Mouse (Mus musculus): Measurements from ENCODE around the gene Them5. TPM values are rescaled to one million over a fixed set of nuclear protein-coding genes. Genes with fewer than 3 reads are reported as not detected.

Them5 gene
- polyA plus RNA-seq, 1 experiment from 2014 or later = not detected

GRCm38 (mm10) chr3:94383476-94383875 lies 41.6 kb downstream of the Them5 start:
- Histone ChIP-seq H3K4me2 (no peak overlapping the region), H3K36me3 (no peaks in the 10 kb centered on the region), H3K9me3 (replicated peaks) (no peaks in the 10 kb centered on the region), H3K9ac (no peak overlapping the region), H3K4me1 (replicated peaks) (peaks cover 10% of the 10 kb centered on the region), H3K4me3 (no peak overlapping the region), H3K27ac (ENCODE audit: poor library complexity, severe bottlenecking) (no peak overlapping the region), H3K27me3 (replicated peaks) (peaks cover 6% of the 10 kb centered on the region)
- no peak for ATAC-seq (ENCODE audit: insufficient number of reproducible peaks, low FRiP score)
- 62% methylated on average over 3 of the region's 3 CpGs for WGBS

- Histone ChIP-seq H3K9me3 (replicated peaks) (no peaks in the 10 kb centered on the region), H3K36me3 (no peaks in the 10 kb centered on the region), H3K27me3 (replicated peaks) (peaks cover 9% of the 10 kb centered on the region), H3K4me2 (no peak overlapping the region), H3K4me3 (no peak overlapping the region), H3K27ac (ENCODE audit: poor library complexity, severe bottlenecking) (no peak overlapping the region), H3K9ac (no peak overlapping the region), H3K4me1 (replicated peaks) (no peaks in the 10 kb centered on the region)
- ATAC-seq (ENCODE audit: insufficient number of reproducible peaks, low FRiP score) = no peak
- 56% methylated on average over 4 of the region's 4 CpGs for WGBS
These were observed 44.8 kb downstream of the Them5 start for GRCm38 (mm10) chr3:94386671-94387070.

GRCm38 (mm10) chr3:94387391-94387790 lies 45.5 kb downstream of the Them5 start:
- WGBS = 86% methylated on average over 10 of the region's 10 CpGs
- Histone ChIP-seq H3K9me3 (replicated peaks) (no peaks in the 10 kb centered on the region), H3K4me3 (no peak overlapping the region), H3K9ac (no peak overlapping the region), H3K27ac (ENCODE audit: poor library complexity, severe bottlenecking) (no peak overlapping the region), H3K4me1 (replicated peaks) (no peaks in the 10 kb centered on the region), H3K36me3 (no peaks in the 10 kb centered on the region), H3K27me3 (replicated peaks) (peaks cover 9% of the 10 kb centered on the region), H3K4me2 (no peak overlapping the region)
- ATAC-seq (ENCODE audit: insufficient number of reproducible peaks, low FRiP score) = no peak

- no peak overlapping the region for H3K4me3 ChIP-seq
- no peaks in the 10 kb centered on the region for H3K9me3 ChIP-seq (replicated peaks)
- no peak for ATAC-seq (ENCODE audit: insufficient number of reproducible peaks, low FRiP score)
- WGBS = 58% methylated on average over 5 of the region's 5 CpGs
- no peaks in the 10 kb centered on the region for H3K4me1 ChIP-seq (replicated peaks)
- H3K27me3 ChIP-seq (replicated peaks) = peaks cover 9% of the 10 kb centered on the region
- H3K36me3 ChIP-seq = no peaks in the 10 kb centered on the region
- no peak overlapping the region for H3K4me2 ChIP-seq
- H3K27ac ChIP-seq (ENCODE audit: poor library complexity, severe bottlenecking) = no peak overlapping the region
- H3K9ac ChIP-seq = no peak overlapping the region
These were observed 46.1 kb downstream of the Them5 start for GRCm38 (mm10) chr3:94388047-94388446.

GRCm38 (mm10) chr3:94389420-94389819 lies 47.5 kb downstream of the Them5 start:
- Histone ChIP-seq H3K4me2 (no peak overlapping the region), H3K9ac (no peak overlapping the region), H3K27ac (ENCODE audit: poor library complexity, severe bottlenecking) (no peak overlapping the region), H3K9me3 (replicated peaks) (no peaks in the 10 kb centered on the region), H3K27me3 (replicated peaks) (peaks cover 9% of the 10 kb centered on the region), H3K36me3 (no peaks in the 10 kb centered on the region), H3K4me3 (no peak overlapping the region), H3K4me1 (replicated peaks) (no peaks in the 10 kb centered on the region)
- 93% methylated on average over 16 of the region's 16 CpGs for WGBS
- ATAC-seq (ENCODE audit: insufficient number of reproducible peaks, low FRiP score) = no peak

GRCm38 (mm10) chr3:94391001-94391400 lies 49.1 kb downstream of the Them5 start:
- 80% methylated on average over 5 of the region's 5 CpGs for WGBS
- Histone ChIP-seq H3K36me3 (no peaks in the 10 kb centered on the region), H3K9ac (no peak overlapping the region), H3K4me1 (replicated peaks) (no peaks in the 10 kb centered on the region), H3K4me3 (no peak overlapping the region), H3K27me3 (replicated peaks) (peaks cover 15% of the 10 kb centered on the region), H3K4me2 (no peak overlapping the region), H3K9me3 (replicated peaks) (no peaks in the 10 kb centered on the region), H3K27ac (ENCODE audit: poor library complexity, severe bottlenecking) (no peak overlapping the region)
- ATAC-seq (ENCODE audit: insufficient number of reproducible peaks, low FRiP score) = no peak

GRCm38 (mm10) chr3:94392128-94392527 lies 50.2 kb downstream of the Them5 start:
- WGBS = 75% methylated on average over 2 of the region's 2 CpGs
- Histone ChIP-seq H3K27ac (ENCODE audit: poor library complexity, severe bottlenecking) (no peak overlapping the region), H3K4me1 (replicated peaks) (no peaks in the 10 kb centered on the region), H3K36me3 (no peaks in the 10 kb centered on the region), H3K27me3 (replicated peaks) (peaks cover 22% of the 10 kb centered on the region), H3K9ac (no peak overlapping the region), H3K9me3 (replicated peaks) (no peaks in the 10 kb centered on the region), H3K4me2 (no peak overlapping the region), H3K4me3 (no peak overlapping the region)
- no peak for ATAC-seq (ENCODE audit: insufficient number of reproducible peaks, low FRiP score)

GRCm38 (mm10) chr3:94393049-94393448 lies 51.1 kb downstream of the Them5 start:
- ATAC-seq (ENCODE audit: insufficient number of reproducible peaks, low FRiP score) = no peak
- peaks cover 29% of the 10 kb centered on the region for H3K27me3 ChIP-seq (replicated peaks)
- no peaks in the 10 kb centered on the region for H3K36me3 ChIP-seq
- no peaks in the 10 kb centered on the region for H3K9me3 ChIP-seq (replicated peaks)
- H3K4me2 ChIP-seq = no peak overlapping the region
- no peak overlapping the region for H3K4me3 ChIP-seq
- no peaks in the 10 kb centered on the region for H3K4me1 ChIP-seq (replicated peaks)
- WGBS = 59% methylated on average over 4 of the region's 4 CpGs
- H3K27ac ChIP-seq (ENCODE audit: poor library complexity, severe bottlenecking) = no peak overlapping the region
- H3K9ac ChIP-seq = no peak overlapping the region

- Histone ChIP-seq H3K9ac (no peak overlapping the region), H3K27me3 (replicated peaks) (peaks cover 54% of the 10 kb centered on the region), H3K36me3 (no peaks in the 10 kb centered on the region), H3K4me1 (replicated peaks) (peaks cover 5% of the 10 kb centered on the region; the same call in 1 of the 2 replicates), H3K27ac (ENCODE audit: poor library complexity, severe bottlenecking) (no peak overlapping the region), H3K4me2 (no peak overlapping the region), H3K4me3 (no peak overlapping the region), H3K9me3 (replicated peaks) (no peaks in the 10 kb centered on the region)
- no peak for ATAC-seq (ENCODE audit: insufficient number of reproducible peaks, low FRiP score)
- WGBS = 59% methylated on average over 1 of the region's 1 CpGs
These were observed 54.4 kb downstream of the Them5 start for GRCm38 (mm10) chr3:94396336-94396735.

GRCm38 (mm10) chr3:94396851-94397250 lies 55.0 kb downstream of the Them5 start:
- H3K9ac ChIP-seq = no peak overlapping the region
- no peak overlapping the region for H3K4me3 ChIP-seq
- peaks cover 59% of the 10 kb centered on the region for H3K27me3 ChIP-seq (replicated peaks)
- H3K27ac ChIP-seq (ENCODE audit: poor library complexity, severe bottlenecking) = no peak overlapping the region
- H3K9me3 ChIP-seq (replicated peaks) = no peaks in the 10 kb centered on the region
- H3K4me1 ChIP-seq (replicated peaks) = peaks cover 5% of the 10 kb centered on the region; the same call in 1 of the 2 replicates
- ATAC-seq (ENCODE audit: insufficient number of reproducible peaks, low FRiP score) = no peak
- H3K36me3 ChIP-seq = no peaks in the 10 kb centered on the region
- no peak overlapping the region for H3K4me2 ChIP-seq
- WGBS = 68% methylated on average over 4 of the region's 4 CpGs

Data from heart, embryonic 12.5 days (tissue).